Mouse (Mus musculus) liver, embryonic 14.5 days (tissue): ENCODE measurements around the gene D630003M21Rik.

ENCODE experiments used
- CTCF ChIP-seq: IDR thresholded peaks from 2 replicates; pipeline ENCODE4 v1.5.1; 2016; ENCODE audit warnings: antibody characterized with exemption, low read depth, control low read depth
- EP300 ChIP-seq: IDR thresholded peaks from 2 replicates; pipeline ENCODE4 v1.6.1; 2016; ENCODE audit warnings: antibody characterized with exemption, low read depth

GRCm38 (mm10) chr2:158169771-158170170 is 59.3 kb downstream of the D630003M21Rik start:
- TF ChIP-seq CTCF (no peak), EP300 (no peak)
